Mouse (Mus musculus) lung, postnatal 0 days (tissue): ENCODE data around the gene Larp1. TPM values are rescaled to one million over a fixed set of nuclear protein-coding genes. Genes with fewer than 3 reads are reported as not detected.

Experiments
- ATAC-seq: fragments of 200-750 bp; cut with Nextera tagmentation; 2 replicates; pipeline ENCODE4 v1.8.0; 2017; ENCODE audit warnings: moderate library complexity
- DNase-seq: peaks from one replicate; pipeline ENCODE4 v3.0.0-alpha.2; 2016; ENCODE audit warnings: low spot score
- H3K27ac ChIP-seq: fragments of 300-500 bp; sonication (generic); 2 replicates; pipeline ENCODE4 v1.5.1; 2014; ENCODE audit warnings: antibody characterized with exemption, mild to moderate bottlenecking, low read length, mixed read lengths
- H3K27me3 ChIP-seq: fragments of 300-500 bp; sonication (generic); replicated peaks from 2 replicates; pipeline ENCODE4 v1.6.1; 2014; ENCODE audit warnings: low read length, mixed read lengths; ENCODE audit not compliant: insufficient read depth
- H3K36me3 ChIP-seq: fragments of 300-500 bp; sonication (generic); 2 replicates; pipeline ENCODE4 v1.6.1; 2014; ENCODE audit warnings: low read length, mixed read lengths; ENCODE audit not compliant: insufficient read depth
- H3K4me1 ChIP-seq: fragments of 300-500 bp; sonication (generic); 2 replicates; pipeline ENCODE4 v1.6.1; 2014; ENCODE audit warnings: antibody characterized with exemption, low read depth, low read length, mixed read lengths; ENCODE audit not compliant: insufficient read depth
- H3K4me2 ChIP-seq: fragments of 300-500 bp; sonication (generic); replicated peaks from 2 replicates; pipeline ENCODE4 v1.6.1; 2014; ENCODE audit warnings: low read depth, mild to moderate bottlenecking, low read length, moderate library complexity, mixed read lengths
- H3K4me3 ChIP-seq: fragments of 300-500 bp; sonication (generic); 2 replicates; pipeline ENCODE4 v1.5.1; 2014; ENCODE audit warnings: low read depth, low read length
- H3K9ac ChIP-seq: fragments of 300-500 bp; sonication (generic); replicated peaks from 2 replicates; pipeline ENCODE4 v1.6.1; 2014; ENCODE audit warnings: low read depth, mild to moderate bottlenecking
- H3K9me3 ChIP-seq: fragments of 300-500 bp; sonication (generic); 2 replicates; pipeline ENCODE4 v1.6.1; 2016; ENCODE audit warnings: low read length, mixed read lengths
- CTCF ChIP-seq: IDR thresholded peaks from 2 replicates; pipeline ENCODE4 v1.5.1; 2016; ENCODE audit warnings: antibody characterized with exemption, mild to moderate bottlenecking
- EP300 ChIP-seq: IDR thresholded peaks from 2 replicates; pipeline ENCODE4 v1.6.1; 2016; ENCODE audit warnings: antibody characterized with exemption, mild to moderate bottlenecking, control low read depth
- WGBS: fragments of 180-500 bp; shearing (Covaris S2); extraction: QIAGEN DNeasy Blood & Tissue Kit; methylation state at CpG from one replicate; pipeline ENCODE4 v1.1.7; 2014; 5-methylcytosine and 5-hydroxymethylcytosine counted together
- polyA plus RNA-seq: library from polyadenylated mRNA; unstranded; fragments of >200 nt; fragmentation: Nextera tagmentation; extraction: Ambion mirVana; gene quantifications from 2 replicates; pipeline ENCODE4 v1.2.1, GENCODE M21; 2015

Larp1 gene
- polyA plus RNA-seq, 1 experiment from 2014 or later, result 10.3 TPM

- H3K27ac ChIP-seq, result 0 out of 2 replicates have a peak overlapping the region, but pooled peaks have one; percentile 32
- 17% methylated on average over 1 of the region's 1 CpGs for WGBS
- TF ChIP-seq CTCF (no peak), EP300 (no peak)
- no peak for DNase-seq
- no peaks in the 10 kb centered on the region for H3K27me3 ChIP-seq
- H3K4me3 ChIP-seq, result no peak overlapping the region
- H3K9ac ChIP-seq, result no peak overlapping the region
- peaks cover 48% of the 10 kb centered on the region for H3K4me1 ChIP-seq
- no peaks in the 10 kb centered on the region for H3K9me3 ChIP-seq
- ATAC-seq, result no peak
- no peaks in the 10 kb centered on the region for H3K36me3 ChIP-seq
- no peak overlapping the region for H3K4me2 ChIP-seq
Observed at GRCm38 (mm10) chr11:58021095-58021494, 12.2 kb downstream of the Larp1 start.

GRCm38 (mm10) chr11:58021618-58022017 is 12.8 kb downstream of the Larp1 start:
- TF ChIP-seq CTCF, result no peak
- TF ChIP-seq EP300, result no peak
- Histone ChIP-seq H3K9me3 (no peaks in the 10 kb centered on the region), H3K4me1 (peaks cover 43% of the 10 kb centered on the region), H3K4me3 (no peak overlapping the region), H3K4me2 (no peak overlapping the region), H3K9ac (no peak overlapping the region), H3K27me3 (no peaks in the 10 kb centered on the region), H3K27ac (0 out of 2 replicates have a peak overlapping the region, but pooled peaks have one; percentile 32), H3K36me3 (no peaks in the 10 kb centered on the region)
- DNase-seq (no peak), ATAC-seq (peak; percentile 35; the same call in 1 of the 2 replicates)
- 18% methylated on average over 2 of the region's 2 CpGs for WGBS

- TF ChIP-seq CTCF, result no peak
- no peak for TF ChIP-seq EP300
- ATAC-seq (no peak), DNase-seq (no peak)
- Histone ChIP-seq H3K4me2 (no peak overlapping the region), H3K9ac (no peak overlapping the region), H3K27ac (no peak overlapping the region), H3K4me3 (no peak overlapping the region), H3K9me3 (no peaks in the 10 kb centered on the region), H3K36me3 (no peaks in the 10 kb centered on the region), H3K4me1 (peaks cover 35% of the 10 kb centered on the region), H3K27me3 (no peaks in the 10 kb centered on the region)
- 54% methylated on average over 1 of the region's 1 CpGs for WGBS
Observed at GRCm38 (mm10) chr11:58024271-58024670, 15.4 kb downstream of the Larp1 start.

GRCm38 (mm10) chr11:58024671-58025070 is 15.8 kb downstream of the Larp1 start:
- DNase-seq (no peak), ATAC-seq (peak; percentile 11; the same call in 1 of the 2 replicates)
- Histone ChIP-seq H3K27ac (no peak overlapping the region), H3K4me2 (no peak overlapping the region), H3K9me3 (no peaks in the 10 kb centered on the region), H3K27me3 (no peaks in the 10 kb centered on the region), H3K9ac (no peak overlapping the region), H3K4me1 (peaks cover 35% of the 10 kb centered on the region), H3K4me3 (no peak overlapping the region), H3K36me3 (no peaks in the 10 kb centered on the region)
- 52% methylated on average over 2 of the region's 2 CpGs for WGBS
- TF ChIP-seq EP300 (no peak), CTCF (no peak)

- Histone ChIP-seq H3K36me3 (no peaks in the 10 kb centered on the region), H3K9me3 (no peaks in the 10 kb centered on the region), H3K4me3 (no peak overlapping the region), H3K4me2 (no peak overlapping the region), H3K27me3 (no peaks in the 10 kb centered on the region), H3K9ac (no peak overlapping the region), H3K4me1 (peaks cover 33% of the 10 kb centered on the region), H3K27ac (no peak overlapping the region)
- WGBS, result 60% methylated on average over 4 of the region's 4 CpGs
- ATAC-seq, result no peak
- TF ChIP-seq CTCF, result no peak
- TF ChIP-seq EP300, result no peak
- no peak for DNase-seq
Observed at GRCm38 (mm10) chr11:58025881-58026280, 17.0 kb downstream of the Larp1 start.

GRCm38 (mm10) chr11:58026337-58026736 is 17.5 kb downstream of the Larp1 start:
- no peak for ATAC-seq
- WGBS, result 30% methylated on average over 3 of the region's 3 CpGs
- Histone ChIP-seq H3K4me3 (no peak overlapping the region), H3K36me3 (no peaks in the 10 kb centered on the region), H3K9me3 (no peaks in the 10 kb centered on the region), H3K4me2 (no peak overlapping the region), H3K9ac (no peak overlapping the region), H3K4me1 (peaks cover 29% of the 10 kb centered on the region), H3K27ac (peak overlapping the region; percentile 26; the same call in 1 of the 2 replicates), H3K27me3 (no peaks in the 10 kb centered on the region)
- no peak for TF ChIP-seq EP300
- TF ChIP-seq CTCF, result no peak
- DNase-seq, result no peak

- Histone ChIP-seq H3K27me3 (no peaks in the 10 kb centered on the region), H3K9ac (no peak overlapping the region), H3K9me3 (no peaks in the 10 kb centered on the region), H3K4me2 (no peak overlapping the region), H3K4me3 (no peak overlapping the region), H3K4me1 (peaks cover 23% of the 10 kb centered on the region), H3K36me3 (no peaks in the 10 kb centered on the region), H3K27ac (no peak overlapping the region)
- ATAC-seq, result peak; percentile 52
- no peak for DNase-seq
- 43% methylated on average over 1 of the region's 1 CpGs for WGBS
- TF ChIP-seq CTCF, result no peak
- no peak for TF ChIP-seq EP300
Observed at GRCm38 (mm10) chr11:58026860-58027259, 18.0 kb downstream of the Larp1 start.
